Mouse (Mus musculus): Measurements from ENCODE around the gene Blmh.

DNA sequence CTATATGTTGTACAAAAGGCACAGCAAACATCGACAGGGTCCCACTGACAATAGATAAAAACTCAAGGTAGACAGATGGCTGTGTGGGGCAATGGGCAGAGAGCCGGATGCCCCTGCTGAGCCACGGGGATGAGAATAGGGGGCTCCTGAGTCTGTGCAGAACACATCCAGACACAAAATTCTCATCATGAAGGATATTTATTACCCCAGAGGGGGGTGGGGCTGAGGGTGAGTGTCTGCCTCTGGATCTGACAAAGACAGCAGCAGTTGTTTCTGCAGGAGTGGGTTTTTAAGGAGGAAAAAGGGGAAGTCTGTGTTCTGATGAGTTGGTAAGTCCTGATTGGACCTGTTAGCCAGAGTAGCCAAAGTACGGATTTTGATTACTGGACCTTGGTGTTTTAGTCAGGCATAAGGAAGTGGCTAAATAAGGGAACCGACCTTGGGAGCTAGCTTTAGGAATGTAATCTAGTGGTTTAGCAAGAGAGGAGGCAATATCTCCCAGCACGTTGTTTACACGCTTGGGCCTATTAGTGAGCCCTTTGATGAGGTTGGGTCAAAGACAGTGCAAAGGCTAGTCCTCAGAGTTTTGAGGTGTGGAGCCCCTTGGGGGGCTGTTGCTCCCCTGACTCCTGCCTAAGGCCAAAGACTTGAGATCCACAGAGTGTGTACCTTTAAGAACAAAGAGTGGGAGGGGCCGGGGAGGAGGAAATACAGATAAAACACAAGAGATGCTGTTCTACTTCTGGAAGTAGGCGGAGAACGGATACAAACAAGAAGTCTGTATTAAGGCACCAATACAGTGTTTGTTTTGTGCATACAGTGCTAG, 35.1 kb upstream of the Blmh start:
- TF ChIP-seq CTCF (IDR thresholded peaks at IDR 0.05; ENCODE audit: low read depth, low read length): no peak
- TF ChIP-seq POLR2A (IDR thresholded peaks at IDR 0.05; ENCODE audit: insufficient read depth, low read length): no peak
- TF ChIP-seq EP300 (IDR thresholded peaks at IDR 0.05; ENCODE audit: insufficient read depth, low read depth, low read length): no peak

All from ES-Bruce4 (cell line).